Mouse (Mus musculus) E14TG2a.4 (cell line): ENCODE measurements around the gene Clybl.

Experiments used
- CTCF ChIP-seq: conservative IDR thresholded peaks from 2 replicates; pipeline ENCODE4 v1.5.1; 2014; ENCODE audit warnings: low read length
- POU5F1 ChIP-seq: IDR thresholded peaks from 2 replicates; pipeline ENCODE4 v1.6.1; 2014; ENCODE audit warnings: low read length, borderline replicate concordance

- TF ChIP-seq CTCF (no peak), POU5F1 (no peak)
Measured at GRCm38 (mm10) chr14:122168912-122169311, 12.6 kb upstream of the Clybl start.
